Mouse (Mus musculus) hindbrain, embryonic 16.5 days (tissue): ENCODE results near the gene Hoxb6. TPM values are rescaled to one million over a fixed set of nuclear protein-coding genes. Genes with fewer than 3 reads are reported as not detected.

Source experiments
- ATAC-seq: fragments of 200-750 bp; cut with Nextera tagmentation; 2 replicates; pipeline ENCODE4 v1.8.0; 2017; ENCODE audit warnings: moderate TSS enrichment, moderate library complexity
- H3K27ac ChIP-seq: fragments of 300-500 bp; sonication (generic); 2 replicates; pipeline ENCODE4 v1.5.1; 2014; ENCODE audit warnings: low read depth, mild to moderate bottlenecking, control low read depth, low read length, moderate library complexity
- H3K27me3 ChIP-seq: fragments of 300-500 bp; sonication (generic); replicated peaks from 2 replicates; pipeline ENCODE4 v1.6.1; 2014; ENCODE audit warnings: low read length; ENCODE audit not compliant: control insufficient read depth, insufficient read depth
- H3K36me3 ChIP-seq: fragments of 300-500 bp; sonication (generic); 2 replicates; pipeline ENCODE4 v1.6.1; 2014; ENCODE audit warnings: mild to moderate bottlenecking, low read length, moderate library complexity, mixed read lengths; ENCODE audit not compliant: control insufficient read depth, insufficient read depth
- H3K4me1 ChIP-seq: fragments of 300-500 bp; sonication (generic); 2 replicates; pipeline ENCODE4 v1.6.1; 2014; ENCODE audit warnings: low read depth, low read length; ENCODE audit not compliant: control insufficient read depth, insufficient read depth
- H3K4me2 ChIP-seq: fragments of 300-500 bp; sonication (generic); 2 replicates; pipeline ENCODE4 v1.6.1; 2014; ENCODE audit warnings: mild to moderate bottlenecking, low read length, control low read depth, moderate library complexity
- H3K4me3 ChIP-seq: fragments of 300-500 bp; sonication (generic); 2 replicates; pipeline ENCODE4 v1.5.1; 2014; ENCODE audit warnings: mild to moderate bottlenecking, low read length, control low read depth, moderate library complexity
- H3K9ac ChIP-seq: fragments of 300-500 bp; sonication (generic); 2 replicates; pipeline ENCODE4 v1.6.1; 2014; ENCODE audit warnings: low read depth, mild to moderate bottlenecking, control low read depth, low read length, moderate library complexity
- H3K9me3 ChIP-seq: fragments of 300-500 bp; sonication (generic); 2 replicates; pipeline ENCODE4 v1.6.1; 2014; ENCODE audit warnings: mild to moderate bottlenecking, low read length, moderate library complexity; ENCODE audit not compliant: control insufficient read depth
- WGBS: fragments of 180-500 bp; shearing (Covaris S2); extraction: QIAGEN DNeasy Blood & Tissue Kit; methylation state at CpG from one replicate; pipeline ENCODE4 v1.1.7; 2014; 5-methylcytosine and 5-hydroxymethylcytosine counted together
- polyA plus RNA-seq: library from polyadenylated mRNA; unstranded; fragments of >200 nt; fragmentation: Nextera tagmentation; extraction: Ambion mirVana; gene quantifications from 2 replicates; pipeline ENCODE4 v1.2.1, GENCODE M21; 2015

Gene Hoxb6
- polyA plus RNA-seq, 1 experiment from 2014 or later, result 53.3 TPM

DNA sequence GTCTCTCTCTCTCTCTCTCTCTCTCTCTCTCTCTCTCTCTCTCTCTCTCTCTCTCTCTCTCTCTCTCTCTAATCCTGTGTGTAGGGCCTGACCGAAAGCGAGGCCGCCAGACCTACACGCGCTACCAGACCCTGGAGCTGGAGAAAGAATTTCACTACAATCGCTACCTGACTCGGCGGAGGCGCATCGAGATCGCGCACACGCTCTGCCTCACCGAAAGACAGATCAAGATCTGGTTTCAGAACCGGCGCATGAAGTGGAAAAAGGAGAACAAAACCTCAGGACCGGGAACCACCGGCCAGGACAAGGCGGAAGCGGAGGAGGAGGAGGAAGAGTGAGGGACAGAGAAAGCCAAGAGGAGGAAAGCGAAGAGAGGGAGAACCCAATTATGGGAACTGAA is 3.0 kb upstream of the Hoxb6 start:
- Histone ChIP-seq H3K4me3 (peak overlapping the region; percentile 4; the same call in 1 of the 2 replicates), H3K9ac (no peak overlapping the region), H3K27ac (peak overlapping the region; percentile 23; the same call in 1 of the 2 replicates), H3K9me3 (peaks cover 3% of the 10 kb centered on the region; the same call in 1 of the 2 replicates), H3K4me1 (peaks cover 1% of the 10 kb centered on the region; the same call in 1 of the 2 replicates), H3K36me3 (no peaks in the 10 kb centered on the region), H3K27me3 (peaks cover 59% of the 10 kb centered on the region), H3K4me2 (peak overlapping the region; percentile 34)
- WGBS, result 6% methylated on average over 21 of the region's 21 CpGs
- no peak for ATAC-seq

DNA sequence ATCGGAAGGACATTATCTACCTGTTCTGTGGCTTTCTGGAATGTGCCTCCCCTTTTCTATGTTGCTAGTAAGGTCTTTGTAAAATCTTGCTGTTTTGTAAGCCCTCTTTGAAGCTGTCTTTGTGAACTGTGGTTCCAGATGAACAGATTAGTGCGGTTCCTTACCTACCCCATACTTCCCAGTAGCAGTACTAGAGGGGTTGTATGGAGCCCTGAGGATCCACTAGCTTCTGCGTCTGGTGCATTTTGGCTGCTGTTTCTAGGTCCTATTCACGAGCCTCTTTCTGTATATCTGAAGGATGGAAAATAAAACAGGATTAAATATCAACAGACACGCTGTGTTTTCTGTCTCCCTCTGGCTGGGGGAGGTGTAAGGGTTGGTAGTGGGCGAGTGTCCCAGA is 2.4 kb upstream of the Hoxb6 start:
- WGBS, result 14% methylated on average over 6 of the region's 6 CpGs
- no peak overlapping the region for H3K27ac ChIP-seq
- no peak overlapping the region; the same call in 1 of the 2 replicates for H3K9ac ChIP-seq
- H3K27me3 ChIP-seq, result peaks cover 57% of the 10 kb centered on the region
- peaks cover 3% of the 10 kb centered on the region; the same call in 1 of the 2 replicates for H3K9me3 ChIP-seq
- H3K36me3 ChIP-seq, result no peaks in the 10 kb centered on the region
- ATAC-seq, result no peak
- no peak overlapping the region for H3K4me3 ChIP-seq
- H3K4me2 ChIP-seq, result peak overlapping the region; percentile 34; the same call in 1 of the 2 replicates
- H3K4me1 ChIP-seq, result no peaks in the 10 kb centered on the region

DNA sequence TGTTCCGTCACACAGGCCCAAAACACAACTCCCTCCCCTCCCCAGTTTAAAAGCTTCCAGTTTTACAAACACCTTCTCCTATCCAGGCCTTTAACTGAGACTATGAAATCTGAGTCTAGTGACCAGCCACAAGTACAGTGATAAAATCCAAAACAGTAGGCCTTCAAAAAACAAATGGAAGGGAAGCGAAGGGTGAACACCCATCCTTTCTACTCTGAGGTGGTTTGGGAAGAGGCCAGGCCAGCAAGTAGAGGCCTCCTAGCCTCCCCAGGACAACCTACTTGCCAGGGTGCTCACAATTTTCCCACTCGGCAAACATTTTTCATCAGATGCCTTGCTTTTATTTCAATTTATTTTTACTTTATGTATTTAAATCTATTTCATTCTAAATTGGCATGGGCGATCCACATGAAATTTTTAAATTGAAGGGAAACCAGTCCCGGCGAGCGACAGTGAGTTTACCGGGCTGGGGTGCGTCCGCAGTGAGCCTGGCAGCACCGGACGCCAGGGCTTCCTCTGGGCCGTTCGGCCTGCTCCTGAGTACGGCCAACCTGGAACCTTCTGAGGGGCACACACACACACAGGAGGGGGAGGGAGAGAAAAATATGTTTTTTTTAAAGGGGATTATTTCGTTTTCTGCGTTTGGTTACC is 1.4 kb upstream of the Hoxb6 start:
- H3K27me3 ChIP-seq, result peaks cover 58% of the 10 kb centered on the region
- no peak for ATAC-seq
- 8% methylated on average over 17 of the region's 17 CpGs for WGBS
- no peaks in the 10 kb centered on the region for H3K36me3 ChIP-seq
- H3K9ac ChIP-seq, result no peak overlapping the region
- 0 out of 2 replicates have a peak overlapping the region, but pooled peaks have one; percentile 6 for H3K27ac ChIP-seq
- H3K4me1 ChIP-seq, result no peaks in the 10 kb centered on the region
- no peak overlapping the region; the same call in 1 of the 2 replicates for H3K4me3 ChIP-seq
- H3K4me2 ChIP-seq, result peak overlapping the region; percentile 37; the same call in 1 of the 2 replicates
- H3K9me3 ChIP-seq, result peaks cover 3% of the 10 kb centered on the region; the same call in 1 of the 2 replicates

DNA sequence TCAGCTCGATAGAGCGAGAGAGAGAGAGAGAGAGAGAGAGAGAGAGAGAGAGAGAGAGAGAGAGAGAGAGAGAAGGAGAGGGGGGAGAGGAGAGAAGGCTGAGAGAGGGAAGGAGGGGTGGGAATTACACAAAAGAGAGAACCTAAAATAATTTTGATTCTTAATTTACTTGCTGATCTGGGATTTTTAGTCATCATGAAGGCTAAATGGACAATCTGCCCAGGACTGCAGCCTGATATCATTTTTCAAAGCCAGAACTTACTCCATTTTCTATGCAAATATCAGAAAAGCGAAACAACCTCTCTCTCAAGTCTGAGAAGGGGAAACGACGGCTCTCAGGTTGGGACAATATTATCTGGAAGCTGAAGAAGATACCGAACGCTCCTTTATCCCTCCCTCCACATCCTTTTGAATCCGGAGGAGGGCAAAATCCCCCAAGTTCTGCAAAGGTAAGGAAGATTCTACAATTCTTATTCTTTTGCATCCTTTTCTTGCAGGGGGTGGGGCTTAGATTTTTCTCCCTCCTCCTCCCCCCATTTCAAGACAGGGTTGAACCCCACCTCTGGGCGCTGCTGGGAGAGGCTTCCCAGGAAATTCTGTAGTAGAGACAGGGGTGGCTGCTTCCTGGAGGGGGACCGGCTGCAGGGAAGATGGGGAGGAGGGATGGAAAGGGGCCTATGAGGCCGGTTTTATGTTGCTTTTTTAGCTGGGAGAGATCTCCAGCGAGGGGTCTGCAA is 457 bp downstream of the Hoxb6 start:
- peak overlapping the region; percentile 55 for H3K9ac ChIP-seq

DNA sequence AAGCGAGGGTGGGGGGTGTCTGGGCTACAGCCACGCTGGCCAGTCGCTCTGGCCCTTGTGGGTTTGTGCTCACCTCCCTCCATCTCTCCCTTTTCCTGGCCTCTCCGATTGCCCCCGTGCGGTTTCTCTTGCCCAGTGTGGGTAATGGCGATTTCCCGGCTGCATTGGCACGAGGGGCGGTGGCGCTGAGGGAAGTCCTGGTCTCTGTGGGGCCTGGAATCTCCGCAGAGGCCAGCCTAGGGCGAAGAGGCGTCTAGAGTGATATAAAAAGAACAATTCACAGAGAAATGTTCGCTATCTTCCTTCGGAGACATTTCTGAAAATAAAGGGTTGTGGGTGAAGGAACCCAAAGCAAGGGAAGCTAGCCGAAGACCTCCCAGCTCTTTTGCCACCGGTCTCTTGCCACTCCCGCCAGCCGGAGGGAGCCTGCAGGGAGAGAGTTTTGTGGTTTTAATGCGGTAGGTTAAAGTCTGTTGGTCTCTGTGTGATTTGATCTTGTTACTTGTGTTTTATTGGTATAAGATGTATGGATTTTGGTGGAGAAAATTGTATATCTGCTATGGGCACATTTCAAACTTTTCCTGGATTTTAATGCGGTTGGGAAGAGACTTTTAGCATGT is 1.1 kb downstream of the Hoxb6 start:
- Histone ChIP-seq H3K9ac (peak overlapping the region; percentile 55), H3K36me3 (no peaks in the 10 kb centered on the region), H3K4me2 (no peak overlapping the region), H3K4me1 (no peaks in the 10 kb centered on the region), H3K4me3 (peak overlapping the region; percentile 35), H3K27me3 (peaks cover 60% of the 10 kb centered on the region), H3K27ac (peak overlapping the region; percentile 71), H3K9me3 (no peaks in the 10 kb centered on the region)
- ATAC-seq, result no peak
- 4% methylated on average over 22 of the region's 22 CpGs for WGBS

More for the DNA sequence above, 457 bp downstream of the Hoxb6 start:
- Histone ChIP-seq H3K27me3 (peaks cover 63% of the 10 kb centered on the region), H3K9me3 (no peaks in the 10 kb centered on the region), H3K4me2 (no peak overlapping the region), H3K4me1 (no peaks in the 10 kb centered on the region), H3K36me3 (no peaks in the 10 kb centered on the region), H3K4me3 (peak overlapping the region; percentile 35), H3K27ac (peak overlapping the region; percentile 71)
- no peak for ATAC-seq
- 3% methylated on average over 12 of the region's 12 CpGs for WGBS

- H3K27ac ChIP-seq, result peak overlapping the region; percentile 36; the same call in 1 of the 2 replicates
- H3K27me3 ChIP-seq, result peaks cover 52% of the 10 kb centered on the region
- H3K9me3 ChIP-seq, result no peaks in the 10 kb centered on the region
- under 1% methylated on average over 32 of the region's 32 CpGs for WGBS
- peak overlapping the region; percentile 32; the same call in 1 of the 2 replicates for H3K9ac ChIP-seq
- no peaks in the 10 kb centered on the region for H3K4me1 ChIP-seq
- ATAC-seq, result peak; percentile 38; the same call in 1 of the 2 replicates
- peak overlapping the region; percentile 35 for H3K4me3 ChIP-seq
- no peak overlapping the region for H3K4me2 ChIP-seq
- H3K36me3 ChIP-seq, result no peaks in the 10 kb centered on the region
Measured at GRCm38 (mm10) chr11:96294245-96295091, 2.2 kb downstream of the Hoxb6 start.

- 2% methylated on average over 30 of the region's 30 CpGs for WGBS
Measured at GRCm38 (mm10) chr11:96295092-96295835, 3.0 kb downstream of the Hoxb6 start.

DNA sequence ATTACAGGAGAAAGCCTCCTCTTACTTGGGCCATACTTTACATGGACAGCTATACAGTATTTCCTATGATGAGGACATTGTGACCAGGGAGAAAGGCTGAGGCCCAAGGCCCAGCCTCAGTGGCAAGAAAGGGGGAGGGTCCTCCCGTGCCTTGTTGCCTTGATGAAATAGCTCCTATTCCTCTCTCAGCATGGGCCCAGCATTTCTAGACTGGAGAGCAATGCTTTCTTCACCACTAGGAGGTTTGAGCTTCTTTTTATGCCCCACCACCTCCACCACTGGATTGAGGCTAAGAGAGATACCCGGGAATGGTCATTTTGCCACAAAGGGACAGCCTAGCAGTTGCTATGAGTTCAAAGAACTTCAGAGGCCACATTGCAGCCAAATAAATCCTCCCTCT is 4.7 kb downstream of the Hoxb6 start:
- peak overlapping the region; percentile 57; the same call in 1 of the 2 replicates for H3K27ac ChIP-seq
- ATAC-seq, result no peak
- H3K4me3 ChIP-seq, result peak overlapping the region; percentile 35
- 8% methylated on average over 2 of the region's 2 CpGs for WGBS
- H3K4me1 ChIP-seq, result no peaks in the 10 kb centered on the region
- H3K27me3 ChIP-seq, result peaks cover 51% of the 10 kb centered on the region
- no peaks in the 10 kb centered on the region for H3K9me3 ChIP-seq
- peak overlapping the region; percentile 34 for H3K4me2 ChIP-seq
- peak overlapping the region; percentile 47; the same call in 1 of the 2 replicates for H3K9ac ChIP-seq
- H3K36me3 ChIP-seq, result no peaks in the 10 kb centered on the region

More at GRCm38 (mm10) chr11:96295092-96295835, 3.0 kb downstream of the Hoxb6 start:
- Histone ChIP-seq H3K27me3 (peaks cover 52% of the 10 kb centered on the region), H3K36me3 (no peaks in the 10 kb centered on the region), H3K4me1 (no peaks in the 10 kb centered on the region), H3K27ac (peak overlapping the region; percentile 18; the same call in 1 of the 2 replicates), H3K4me2 (peak overlapping the region; percentile 28; the same call in 1 of the 2 replicates), H3K9me3 (no peaks in the 10 kb centered on the region), H3K4me3 (peak overlapping the region; percentile 35), H3K9ac (peak overlapping the region; percentile 35; the same call in 1 of the 2 replicates)
- no peak for ATAC-seq
